In the genomic region with DNA sequence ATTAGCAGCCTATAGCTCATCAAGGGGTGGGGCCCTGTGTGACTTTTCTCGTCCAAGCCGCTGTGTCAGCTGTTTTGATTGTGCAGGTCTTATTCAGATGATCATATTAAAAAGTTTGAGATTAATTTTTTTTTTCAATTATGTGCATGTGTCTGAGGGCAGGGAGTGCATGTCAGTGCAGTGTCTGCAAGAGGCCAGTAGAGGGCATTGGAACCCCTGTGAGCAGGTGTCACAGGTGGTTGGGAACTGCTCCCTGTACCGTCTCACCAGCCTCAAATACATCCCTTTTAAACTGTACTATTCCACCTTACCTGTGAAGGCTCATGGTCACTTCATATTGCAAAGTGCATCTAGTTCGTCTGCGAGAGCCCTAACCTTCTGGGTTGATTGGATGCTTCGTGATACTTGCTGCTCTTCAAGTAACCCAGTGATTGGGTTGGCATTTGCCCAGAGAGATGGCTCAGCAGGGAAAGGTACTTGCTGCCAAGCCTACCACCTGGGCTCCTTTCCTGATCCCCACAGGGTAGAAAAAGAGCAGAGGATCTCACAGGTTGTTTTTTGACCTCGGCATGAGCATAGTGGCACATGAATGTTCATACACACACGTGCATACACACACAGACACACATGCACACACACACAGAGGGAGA, we compare ENCODE assay signal across 10 mouse cellular contexts.
DNase-seq lines count a peak whose midpoint lies in the region; ATAC-seq and TF ChIP-seq lines count a peak whose summit lies in the region.
"Had no signal": no experiment of that assay in that cellular context is flagged by ENCODE, and none has a peak within 500 bp of the region (broad histone marks: within the 10 kb centered on the region; RNA-seq: fewer than 3 reads in every experiment).

No protein-coding gene starts in this region.

- H3K27me3 ChIP-seq in lung, embryonic 14.5 days (ENCODE audit: insufficient read depth, low read length) = no peaks in the 10 kb centered on the region

- H3K4me2 ChIP-seq in lung, embryonic 14.5 days = no peak overlapping the region

- intact Hi-C loops in left cerebral cortex, adult 2 months (cut with DNase I) = no loop called here
- intact Hi-C loops in left cerebral cortex, postnatal 14 days (cut with DNase I) = loop anchor here (5.0 kb wide), 1 partner anchor 176 kb away; the partner anchor contains the start of gene Fam19a5

- peak; percentile 3 for DNase-seq in adrenal gland, postnatal 10 days
- no peak for DNase-seq in adrenal gland, adult 2 months
- no peak for DNase-seq in left cerebral cortex, adult 2 months (ENCODE audit: extremely low spot score in 1 of 2, low spot score in 2 of 2)
- DNase-seq in left cerebral cortex, postnatal 14 days (ENCODE audit: low spot score in 2 of 2) = no peak
- peak; percentile 69 for DNase-seq in cerebellum, postnatal 10 days
- DNase-seq in lung, embryonic 14.5 days = no peak
- no peak for DNase-seq in spleen, adult 18-20 months
- DNase-seq in right cerebral cortex, adult 18-20 months = no peak
- DNase-seq: heart, postnatal 36 days had no signal

- 43% methylated on average over 8 of the region's 8 CpGs for WGBS in lung, embryonic 14.5 days

- H3K9ac ChIP-seq in lung, embryonic 14.5 days = no peak overlapping the region

- H3K4me1 ChIP-seq in lung, embryonic 14.5 days (ENCODE audit: insufficient read depth) = no peaks in the 10 kb centered on the region

- TF ChIP-seq CTCF in left cerebral cortex, adult 2 months (IDR thresholded peaks at IDR 0.05) = peak; percentile 49
- TF ChIP-seq CTCF in lung, embryonic 14.5 days (IDR thresholded peaks at IDR 0.05; ENCODE audit: low read depth) = peak; percentile 61

- no peak for ATAC-seq in lung, embryonic 14.5 days (ENCODE audit: insufficient read depth)

- no peaks in the 10 kb centered on the region for H3K9me3 ChIP-seq in lung, embryonic 14.5 days (ENCODE audit: low read depth, low read length)

- no peaks in the 10 kb centered on the region for H3K36me3 ChIP-seq in lung, embryonic 14.5 days (ENCODE audit: insufficient read depth)

- H3K4me3 ChIP-seq in left cerebral cortex, adult 2 months = no peak overlapping the region
- H3K4me3 ChIP-seq in lung, embryonic 14.5 days (ENCODE audit: low read depth, low read length) = no peak overlapping the region

- no peak overlapping the region for H3K27ac ChIP-seq in left cerebral cortex, adult 2 months
- no peak overlapping the region for H3K27ac ChIP-seq in lung, embryonic 14.5 days (ENCODE audit: low read depth)
- H3K27ac ChIP-seq: macrophage had no signal

Comparison
In these comparisons a context has a peak if more than half of its experiments do, and no peak if none do; other contexts are left out.
1. DNase-seq: peak in adrenal gland, postnatal 10 days (single experiment) and cerebellum, postnatal 10 days (2 of 2); none in adrenal gland, adult 2 months (single experiment), left cerebral cortex, adult 2 months (0 of 2), left cerebral cortex, postnatal 14 days (0 of 2), lung, embryonic 14.5 days (single experiment), spleen, adult 18-20 months (0 of 2) and right cerebral cortex, adult 18-20 months (single experiment).